Mouse (Mus musculus): ENCODE data around the gene Hemk1. TPM values are rescaled to one million over a fixed set of nuclear protein-coding genes. Genes with fewer than 3 reads are reported as not detected.

Gene Hemk1
- total and polyA plus RNA-seq, 3 experiments: 11.9 to 20.5 (median 12.1) TPM

GRCm38 (mm10) chr9:107336386-107336785, 1.8 kb downstream of the Hemk1 start:
- no peak for DNase-seq (ENCODE audit: extremely low read depth)
- Histone ChIP-seq H3K36me3 (replicated peaks in 1 of 2; ENCODE audit: control insufficient read depth in 1 of 2, insufficient read depth in 1 of 2, low read length in 1 of 2) (peaks cover 7 to 49% of the 10 kb centered on the region in 2 experiments), H3K9ac (ENCODE audit: insufficient read depth, low read depth) (no peak overlapping the region), H3K27me3 (replicated peaks) (peaks cover 7% of the 10 kb centered on the region), H3K79me2 (replicated peaks; ENCODE audit: control insufficient read depth, extremely low read depth, insufficient read depth, poor library complexity, severe bottlenecking) (no peaks in the 10 kb centered on the region), H3K9me3 (replicated peaks; ENCODE audit: low read length) (no peaks in the 10 kb centered on the region), H3K4me3 (replicated peaks in 1 of 3; ENCODE audit: low read depth in 2 of 3, low read length in 2 of 3, poor library complexity in 1 of 3) (no peak overlapping the region), H3K27ac (ENCODE audit: insufficient read depth, low read depth) (no peak overlapping the region), H3K4me1 (ENCODE audit: control insufficient read depth in 1 of 2, insufficient read depth in 2 of 2) (peaks cover 26 to 64% of the 10 kb centered on the region in 2 experiments), H3K4me2 (ENCODE audit: insufficient read depth, low read depth, poor library complexity, severe bottlenecking) (no peak overlapping the region)
- dilution Hi-C loops (cut with MboI; ENCODE audit: extremely low pct_ligation_motif_present, extremely low pct_unique_long_range_greater_than_20kb, low sequenced_read_pairs) (no loop called here), in situ Hi-C loops (cut with MboI; ENCODE audit: low pct_ligation_motif_present, low pct_unique_long_range_greater_than_20kb, low sequenced_read_pairs) (loop anchor here (5.0 kb wide), 1 partner anchor 39 kb away; the partner anchor contains the start of gene Cish)
- TF ChIP-seq MEF2A (IDR thresholded peaks at IDR 0.05; ENCODE audit: borderline replicate concordance, low read depth, low read length) (no peak), NRF1 (IDR thresholded peaks at IDR 0.05; ENCODE audit: low read depth, low read length) (no peak), TBP (conservative IDR thresholded peaks at IDR 0.05; ENCODE audit: low read depth, low read length) (no peak), HCFC1 (IDR thresholded peaks at IDR 0.05; ENCODE audit: low read depth, low read length) (no peak), MAX (IDR thresholded peaks at IDR 0.05; ENCODE audit: low read length) (no peak), UBTF (IDR thresholded peaks at IDR 0.05; ENCODE audit: low read depth, low read length) (no peak), JUN (IDR thresholded peaks at IDR 0.05; ENCODE audit: insufficient read depth, low read depth, low read length) (no peak), ZC3H11A (IDR thresholded peaks at IDR 0.05; ENCODE audit: low read depth, low read length) (no peak), CHD2 (IDR thresholded peaks at IDR 0.05; ENCODE audit: low read length) (no peak), BHLHE40 (IDR thresholded peaks at IDR 0.05; ENCODE audit: low read depth, low read length) (no peak), ELF1 (IDR thresholded peaks at IDR 0.05; ENCODE audit: low read depth, low read length) (no peak), ZNF384 (IDR thresholded peaks at IDR 0.05; ENCODE audit: low read depth, low read length) (no peak), ETS1 (conservative IDR thresholded peaks at IDR 0.05; ENCODE audit: low read depth, low read length) (no peak), SIN3A (IDR thresholded peaks at IDR 0.05; ENCODE audit: low read length) (no peak), USF1 (IDR thresholded peaks at IDR 0.05; ENCODE audit: low read depth, low read length) (no peak), ZMIZ1 (IDR thresholded peaks at IDR 0.05; ENCODE audit: low read depth, low read length) (no peak), NELFE (IDR thresholded peaks at IDR 0.05; ENCODE audit: low read depth, low read length) (no peak), TCF12 (IDR thresholded peaks at IDR 0.05; ENCODE audit: low read depth, low read length) (no peak), MAFK (IDR thresholded peaks at IDR 0.05; ENCODE audit: insufficient replicate concordance, low read length) (no peak), MYC (IDR thresholded peaks at IDR 0.05; ENCODE audit: low read depth, low read length) (no peak)

- in situ Hi-C loops (cut with MboI; ENCODE audit: low pct_ligation_motif_present, low pct_unique_long_range_greater_than_20kb, low sequenced_read_pairs) (loop anchor here (5.0 kb wide), 1 partner anchor 39 kb away; the partner anchor contains the start of gene Cish), dilution Hi-C loops (cut with MboI; ENCODE audit: extremely low pct_ligation_motif_present, extremely low pct_unique_long_range_greater_than_20kb, low sequenced_read_pairs) (no loop called here)
- Histone ChIP-seq H3K27me3 (replicated peaks) (peaks cover 2% of the 10 kb centered on the region), H3K36me3 (replicated peaks in 1 of 2; ENCODE audit: control insufficient read depth in 1 of 2, insufficient read depth in 1 of 2, low read length in 1 of 2) (peaks cover 7 to 54% of the 10 kb centered on the region in 2 experiments), H3K9me3 (replicated peaks; ENCODE audit: low read length) (no peaks in the 10 kb centered on the region), H3K4me1 (ENCODE audit: control insufficient read depth in 1 of 2, insufficient read depth in 2 of 2) (peaks cover 22 to 65% of the 10 kb centered on the region in 2 experiments), H3K4me2 (ENCODE audit: insufficient read depth, low read depth, poor library complexity, severe bottlenecking) (no peak overlapping the region), H3K9ac (ENCODE audit: insufficient read depth, low read depth) (no peak overlapping the region; the same call in 1 of the 2 replicates), H3K4me3 (replicated peaks in 1 of 3; ENCODE audit: low read depth in 2 of 3, low read length in 2 of 3, poor library complexity in 1 of 3) (no peak overlapping the region), H3K27ac (ENCODE audit: insufficient read depth, low read depth) (no peak overlapping the region; the same call in 1 of the 2 replicates), H3K79me2 (replicated peaks; ENCODE audit: control insufficient read depth, extremely low read depth, insufficient read depth, poor library complexity, severe bottlenecking) (no peaks in the 10 kb centered on the region)
- TF ChIP-seq RAD21 (IDR thresholded peaks at IDR 0.05; ENCODE audit: low read depth, low read length) (peak; percentile 98), MAZ (IDR thresholded peaks at IDR 0.05; ENCODE audit: low read depth, low read length) (no peak), MEF2A (IDR thresholded peaks at IDR 0.05; ENCODE audit: borderline replicate concordance, low read depth, low read length) (peak; percentile 31; the same call in 1 of the 2 replicates), USF2 (conservative IDR thresholded peaks at IDR 0.05; ENCODE audit: low read depth, low read length) (no peak), NRF1 (IDR thresholded peaks at IDR 0.05; ENCODE audit: low read depth, low read length) (0 out of 2 replicates have a peak, but pooled peaks have one; percentile 24), SMC3 (IDR thresholded peaks at IDR 0.05; ENCODE audit: low read depth, low read length) (peak; percentile 100), CTCF (conservative IDR thresholded peaks at IDR 0.05 in 1 of 2, IDR thresholded peaks at IDR 0.05 in 1 of 2; ENCODE audit: low read depth in 2 of 2, low read length in 2 of 2) (peak; percentile 92 to 99), ZC3H11A (IDR thresholded peaks at IDR 0.05; ENCODE audit: low read depth, low read length) (peak; percentile 95), IRF4 (IDR thresholded peaks at IDR 0.05; ENCODE audit: low read depth, low read length) (0 out of 2 replicates have a peak, but pooled peaks have one; percentile 23), NELFE (IDR thresholded peaks at IDR 0.05; ENCODE audit: low read depth, low read length) (peak; percentile 58; the same call in 1 of the 2 replicates), EP300 (IDR thresholded peaks at IDR 0.05; ENCODE audit: low read length) (no peak)
- peak; percentile 80 for DNase-seq (ENCODE audit: extremely low read depth)
Observed at GRCm38 (mm10) chr9:107335909-107336308, 2.2 kb downstream of the Hemk1 start.
